In the genomic region with DNA sequence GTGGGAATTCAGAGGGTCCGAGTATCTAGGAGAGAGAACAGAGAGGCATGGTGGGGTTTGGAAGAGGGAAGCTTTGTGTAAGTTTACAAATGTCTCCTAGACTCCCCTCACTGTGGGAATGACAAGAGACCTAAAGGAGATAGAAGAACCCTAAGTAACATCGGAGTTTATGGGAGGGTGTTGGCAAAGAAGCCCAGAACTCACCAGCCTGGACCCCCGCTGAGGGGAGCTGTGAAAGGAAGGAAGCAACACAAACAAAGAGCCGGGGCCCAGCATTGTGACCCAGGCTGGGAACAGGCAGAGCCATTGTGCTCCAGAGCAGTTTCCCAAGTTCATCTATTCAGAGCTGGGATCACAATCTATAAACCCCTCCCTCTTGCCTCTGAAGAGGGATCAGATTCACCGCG, we compare ENCODE assay signal across 13 mouse cellular contexts. TPM values are rescaled to one million over a fixed set of nuclear protein-coding genes. Genes with fewer than 3 reads are reported as not detected.
DNase-seq lines count a peak whose midpoint lies in the region; ATAC-seq lines count a peak whose summit lies in the region.
"Had no signal": no experiment of that assay in that cellular context is flagged by ENCODE, and none has a peak within 500 bp of the region (broad histone marks: within the 10 kb centered on the region; RNA-seq: fewer than 3 reads in every experiment).

No protein-coding gene starts in this region.

- H3K36me3 ChIP-seq in hindbrain, embryonic 11.5 days (ENCODE audit: control insufficient read depth, insufficient read depth, low read length), result no peaks in the 10 kb centered on the region
- H3K36me3 ChIP-seq in midbrain, embryonic 16.5 days (ENCODE audit: control insufficient read depth, insufficient read depth, low read length), result no peaks in the 10 kb centered on the region
- H3K36me3 ChIP-seq: embryonic facial prominence, embryonic 12.5 days; kidney, embryonic 15.5 days had no signal

- H3K4me1 ChIP-seq in hindbrain, embryonic 11.5 days (replicated peaks; ENCODE audit: control insufficient read depth, insufficient read depth, low read length), result no peaks in the 10 kb centered on the region
- H3K4me1 ChIP-seq in midbrain, embryonic 16.5 days (ENCODE audit: control insufficient read depth, insufficient read depth, low read length), result no peaks in the 10 kb centered on the region
- H3K4me1 ChIP-seq: embryonic facial prominence, embryonic 12.5 days had no signal

- H3K4me3 ChIP-seq in hindbrain, embryonic 11.5 days (ENCODE audit: low read depth, low read length), result no peak overlapping the region
- H3K4me3 ChIP-seq in midbrain, embryonic 16.5 days (ENCODE audit: low read depth, low read length), result no peak overlapping the region
- H3K4me3 ChIP-seq: embryonic facial prominence, embryonic 12.5 days; kidney, embryonic 15.5 days; myocyte had no signal

- DNase-seq in ES-CJ7 (ENCODE audit: low read depth, low spot score), result peak; percentile 44
- DNase-seq in ZHBTc4 (ENCODE audit: low read depth, low spot score), result peak; percentile 88
- DNase-seq in hindbrain, embryonic 11.5 days (ENCODE audit: low spot score), result peak; percentile 58
- no peak for DNase-seq in cerebellum, adult 8-10 months
- DNase-seq in ovary, postnatal 10 days (ENCODE audit: low spot score), result no peak
- no peak for DNase-seq in thymus, postnatal 4 days
- DNase-seq: adrenal gland, postnatal 14 days had no signal

- H3K9me3 ChIP-seq in hindbrain, embryonic 11.5 days (ENCODE audit: control insufficient read depth, low read length), result no peaks in the 10 kb centered on the region
- H3K9me3 ChIP-seq in midbrain, embryonic 16.5 days (replicated peaks; ENCODE audit: control insufficient read depth, low read length, poor library complexity, severe bottlenecking), result no peaks in the 10 kb centered on the region
- H3K9me3 ChIP-seq: embryonic facial prominence, embryonic 12.5 days; kidney, embryonic 15.5 days had no signal

- no peaks in the 10 kb centered on the region for H3K27me3 ChIP-seq in hindbrain, embryonic 11.5 days (ENCODE audit: control insufficient read depth, insufficient read depth, low read length)
- no peaks in the 10 kb centered on the region for H3K27me3 ChIP-seq in midbrain, embryonic 16.5 days (ENCODE audit: control insufficient read depth, insufficient read depth, low read depth, low read length)
- H3K27me3 ChIP-seq: embryonic facial prominence, embryonic 12.5 days; kidney, embryonic 15.5 days had no signal

- H3K27ac ChIP-seq in hindbrain, embryonic 11.5 days (ENCODE audit: low read depth, low read length), result no peak overlapping the region
- H3K27ac ChIP-seq in midbrain, embryonic 16.5 days (ENCODE audit: low read length), result no peak overlapping the region
- H3K27ac ChIP-seq: embryonic facial prominence, embryonic 12.5 days; kidney, embryonic 15.5 days had no signal

- H3K9ac ChIP-seq in hindbrain, embryonic 11.5 days (ENCODE audit: low read depth, low read length), result no peak overlapping the region
- no peak overlapping the region for H3K9ac ChIP-seq in midbrain, embryonic 16.5 days (ENCODE audit: low read depth, low read length)
- H3K9ac ChIP-seq: embryonic facial prominence, embryonic 12.5 days; kidney, embryonic 15.5 days had no signal

- peak; percentile 65; the same call in 1 of the 2 replicates for ATAC-seq in hindbrain, embryonic 11.5 days (ENCODE audit: low FRiP score)
- peak; percentile 48; the same call in 1 of the 2 replicates for ATAC-seq in midbrain, embryonic 16.5 days
- ATAC-seq: CD4-positive, CD25-positive, alpha-beta regulatory T cell, adult 4 months; lung, postnatal 0 days had no signal

- no peak overlapping the region for H3K4me2 ChIP-seq in hindbrain, embryonic 11.5 days (replicated peaks; ENCODE audit: low read depth, low read length)
- no peak overlapping the region for H3K4me2 ChIP-seq in midbrain, embryonic 16.5 days (ENCODE audit: low read length)
- H3K4me2 ChIP-seq: embryonic facial prominence, embryonic 12.5 days; kidney, embryonic 15.5 days had no signal

- WGBS in hindbrain, embryonic 11.5 days, result 17% methylated on average over 6 of the region's 6 CpGs
- WGBS in midbrain, embryonic 16.5 days, result 11% methylated on average over 6 of the region's 6 CpGs

RNA-seq across cellular contexts. Expression of a gene that starts 25.3 kb away (rescaled TPM):
- polyA plus RNA-seq in hindbrain, embryonic 11.5 days (2014; fragmentation: Nextera tagmentation; extraction: Ambion mirVana), result 3.9 and 4.5 TPM in 2 replicates
- polyA plus RNA-seq in midbrain, embryonic 16.5 days (2015; fragmentation: Nextera tagmentation; extraction: Ambion mirVana), result 4.0 and 4.1 TPM in 2 replicates

Comparison
In these comparisons a context has a peak if more than half of its experiments do, and no peak if none do; other contexts are left out.
1. DNase-seq: peak in ES-CJ7 (single experiment), ZHBTc4 (single experiment) and hindbrain, embryonic 11.5 days (single experiment); none in cerebellum, adult 8-10 months (single experiment), ovary, postnatal 10 days (single experiment) and thymus, postnatal 4 days (single experiment).